Mouse (Mus musculus) left cerebral cortex, adult 2 months (tissue): ENCODE results near the gene Parvb. TPM values are rescaled to one million over a fixed set of nuclear protein-coding genes. Genes with fewer than 3 reads are reported as not detected.

ENCODE experiments used
- DNase-seq, 2 experiments: peaks; one replicate each; pipeline ENCODE4 v3.0.0; 2021 to 2022; ENCODE audit warnings: low spot score in 2 of 2, mixed read lengths in 1 of 2; ENCODE audit errors: extremely low spot score in 1 of 2
- H3K27ac ChIP-seq: fragments of 200-600 bp; 2 replicates; pipeline ENCODE4 v1.8.1; 2022
- H3K4me3 ChIP-seq: fragments of 200-600 bp; 2 replicates; pipeline ENCODE4 v1.8.1; 2022
- CTCF ChIP-seq: fragments of 200-600 bp; IDR thresholded peaks from 2 replicates; pipeline ENCODE4 v1.8.1; 2022; ENCODE audit warnings: antibody characterized with exemption, mild to moderate bottlenecking, moderate library complexity
- intact Hi-C: fragments of 180-260 bp; cut with DNase I; formaldehyde crosslinking; loops from one replicate; pipeline ENCODE4 v1.15.1; 2025
- total RNA-seq, 2 experiments: library from RNA; stranded (reverse); gene quantifications; 2 replicates each; pipeline ENCODE4 v1.2.3; 2021

Gene Parvb
- total RNA-seq, 2 experiments from 2014 or later: 19.3 to 20.9 TPM

GRCm38 (mm10) chr15:84301026-84301425 is 69.2 kb downstream of the Parvb start:
- peak; percentile 41 for DNase-seq
- no peak for TF ChIP-seq CTCF

GRCm38 (mm10) chr15:84301641-84302420 is 70.0 kb downstream of the Parvb start:
- no peak overlapping the region for H3K4me3 ChIP-seq
- no peak for TF ChIP-seq CTCF
- intact Hi-C loops: no loop called here
- H3K27ac ChIP-seq: no peak overlapping the region
- no peak for DNase-seq

More at GRCm38 (mm10) chr15:84301026-84301425, 69.2 kb downstream of the Parvb start:
- intact Hi-C loops: no loop called here
- Histone ChIP-seq H3K4me3 (no peak overlapping the region), H3K27ac (no peak overlapping the region)

- no peak for TF ChIP-seq CTCF
- intact Hi-C loops: no loop called here
- H3K4me3 ChIP-seq: no peak overlapping the region
- no peak for DNase-seq
- H3K27ac ChIP-seq: no peak overlapping the region
Observed at GRCm38 (mm10) chr15:84303264-84303663, 71.4 kb downstream of the Parvb start.

- H3K27ac ChIP-seq: no peak overlapping the region
- no peak for TF ChIP-seq CTCF
- no peak overlapping the region for H3K4me3 ChIP-seq
- no peak for DNase-seq
- intact Hi-C loops: no loop called here
Observed at GRCm38 (mm10) chr15:84305333-84305732, 73.5 kb downstream of the Parvb start.

- intact Hi-C loops: no loop called here
- TF ChIP-seq CTCF: no peak
- DNase-seq: no peak
- Histone ChIP-seq H3K4me3 (no peak overlapping the region), H3K27ac (no peak overlapping the region)
Observed at GRCm38 (mm10) chr15:84310271-84310670, 78.4 kb downstream of the Parvb start.

GRCm38 (mm10) chr15:84311295-84312085 is 79.6 kb downstream of the Parvb start:
- no peak for TF ChIP-seq CTCF
- intact Hi-C loops: no loop called here
- no peak overlapping the region for H3K27ac ChIP-seq

GRCm38 (mm10) chr15:84312878-84313565 is 81.2 kb downstream of the Parvb start:
- Histone ChIP-seq H3K4me3 (no peak overlapping the region), H3K27ac (no peak overlapping the region)
- TF ChIP-seq CTCF: no peak
- DNase-seq: no peak
- intact Hi-C loops: no loop called here

More at GRCm38 (mm10) chr15:84311295-84312085, 79.6 kb downstream of the Parvb start:
- DNase-seq: no peak
- no peak overlapping the region for H3K4me3 ChIP-seq

GRCm38 (mm10) chr15:84313566-84313878 is 81.7 kb downstream of the Parvb start:
- Histone ChIP-seq H3K27ac (no peak overlapping the region), H3K4me3 (no peak overlapping the region)
- no peak for DNase-seq
- no peak for TF ChIP-seq CTCF
- intact Hi-C loops: no loop called here

- H3K27ac ChIP-seq: no peak overlapping the region
- H3K4me3 ChIP-seq: no peak overlapping the region
- intact Hi-C loops: no loop called here
- TF ChIP-seq CTCF: no peak
- no peak for DNase-seq
Observed at GRCm38 (mm10) chr15:84314420-84315080, 82.7 kb downstream of the Parvb start.

- no peak for DNase-seq
- intact Hi-C loops: no loop called here
- H3K4me3 ChIP-seq: no peak overlapping the region
- no peak overlapping the region for H3K27ac ChIP-seq
- TF ChIP-seq CTCF: no peak
Observed at GRCm38 (mm10) chr15:84315276-84316046, 83.6 kb downstream of the Parvb start.

GRCm38 (mm10) chr15:84319393-84319792 is 87.5 kb downstream of the Parvb start:
- Histone ChIP-seq H3K27ac (no peak overlapping the region), H3K4me3 (no peak overlapping the region)
- no peak for TF ChIP-seq CTCF
- no peak for DNase-seq
- intact Hi-C loops: no loop called here
